Mouse (Mus musculus) right cerebral cortex, postnatal 36 days (tissue): ENCODE results near the gene Hipk1.

Source experiments
- DNase-seq, 2 experiments: peaks; one replicate each; pipeline ENCODE4 v3.0.0; 2022; ENCODE audit warnings: low spot score in 2 of 2, mixed read lengths in 1 of 2

The Hipk1 gene

DNA sequence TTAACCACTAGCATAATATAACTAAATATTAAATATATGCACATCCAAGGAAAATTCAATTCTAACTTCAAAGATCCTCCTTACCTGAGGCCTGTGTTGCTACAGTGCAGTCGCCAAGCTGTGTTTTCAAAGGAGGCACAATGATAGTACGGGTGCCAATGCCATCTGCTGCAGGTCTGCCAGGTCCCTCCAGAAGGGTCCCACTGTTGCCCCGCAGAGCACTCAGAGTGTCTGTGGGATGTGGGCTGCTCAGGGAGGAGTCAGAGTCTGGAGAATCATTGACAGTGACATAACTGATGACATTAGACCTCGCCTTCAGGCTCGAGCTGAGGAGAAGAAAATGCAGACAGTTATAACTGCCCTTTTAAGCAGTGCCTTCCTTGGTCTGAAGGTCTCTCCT is 44.7 kb downstream of the Hipk1 start:
- no peak for DNase-seq

- no peak for DNase-seq
Measured at GRCm38 (mm10) chr3:103745001-103745770, 46.2 kb downstream of the Hipk1 start.

- no peak for DNase-seq
Measured at GRCm38 (mm10) chr3:103743208-103743607, 48.2 kb downstream of the Hipk1 start.

DNA sequence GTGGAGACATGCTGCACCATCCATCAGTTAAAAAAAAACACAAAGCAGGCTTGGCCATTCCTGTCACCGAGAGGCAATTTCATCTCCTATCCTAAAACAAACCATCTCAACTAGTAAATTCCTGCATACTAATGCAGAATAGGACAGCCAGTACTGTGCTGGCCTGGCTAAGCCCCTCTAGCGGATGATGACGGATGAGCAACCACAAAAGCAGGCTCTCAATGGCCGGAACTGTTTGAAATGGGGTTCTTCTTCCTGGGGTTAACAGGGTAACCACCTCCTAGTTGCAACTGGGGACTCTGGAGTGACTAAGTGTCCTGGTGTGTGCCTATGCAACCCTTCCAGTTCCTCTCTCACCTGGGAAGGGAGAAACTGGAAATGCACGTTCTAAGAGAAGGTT is 51.0 kb downstream of the Hipk1 start:
- no peak for DNase-seq

DNA sequence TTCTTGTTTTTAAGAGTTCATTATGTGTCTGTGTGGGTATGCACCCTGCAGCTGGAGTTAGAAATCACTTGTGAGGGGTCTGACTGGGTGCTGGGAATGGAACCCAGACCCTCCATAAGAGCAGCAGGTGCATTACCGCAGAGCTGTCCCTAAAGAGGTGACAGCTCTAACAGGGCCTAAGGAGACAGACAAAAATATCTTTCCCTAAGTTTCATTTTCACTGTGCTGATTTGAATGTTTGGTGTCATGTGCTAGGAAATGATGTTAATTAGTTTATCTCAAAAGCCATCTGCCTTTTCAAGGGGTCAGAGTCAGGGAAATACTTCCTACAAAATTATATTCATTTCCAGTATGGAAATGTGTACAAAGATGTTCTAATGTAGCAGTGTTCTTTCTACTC is 52.0 kb downstream of the Hipk1 start, which contains the start of gene Gm10964:
Gene Gm10964, plus strand, starts transcription at position 38 of the 400 bp plus-strand sequence.
- no peak for DNase-seq

DNA sequence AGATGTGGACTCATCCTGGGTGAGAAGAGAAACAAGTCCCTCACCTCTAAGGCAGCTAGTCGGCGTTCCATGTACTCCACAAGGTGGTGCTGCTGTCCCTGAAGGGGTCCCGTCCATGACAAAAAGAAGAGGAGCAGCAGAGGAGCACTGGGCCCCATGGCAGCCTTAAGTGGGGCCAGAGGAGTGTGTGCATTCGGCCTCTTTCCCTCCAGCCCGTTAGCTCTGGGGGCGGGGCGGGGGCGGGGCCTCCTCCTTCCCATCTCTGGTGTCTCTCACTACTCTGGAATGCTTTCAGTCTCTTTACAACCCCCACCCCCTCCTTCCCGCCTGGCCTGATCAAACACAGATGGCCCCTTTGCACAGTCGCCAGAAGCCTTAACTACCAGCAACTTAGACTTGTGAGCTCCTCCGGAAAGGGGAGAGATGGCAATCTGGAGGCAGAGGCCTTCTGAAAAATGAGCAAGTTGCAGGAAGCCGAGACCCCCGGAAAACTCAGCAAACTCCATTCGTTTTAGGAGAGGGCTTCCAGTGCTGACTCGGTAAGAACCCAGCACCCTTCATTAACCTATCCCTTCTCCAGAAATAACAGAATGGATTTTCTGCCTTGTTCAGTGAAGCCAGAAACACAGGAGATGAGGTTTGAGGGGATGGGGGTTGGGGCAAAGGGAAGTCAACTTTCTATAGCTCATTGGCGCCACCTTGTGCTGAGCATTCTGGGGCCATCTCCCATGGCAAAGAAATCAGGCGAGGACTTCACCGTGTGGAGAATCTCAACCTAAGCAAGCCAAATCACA is 53.4 kb downstream of the Hipk1 start, which contains the start of gene Olfml3:
Gene Olfml3, minus strand, starts transcription at position 224 of the 794 bp plus-strand sequence.
- peak; percentile 81 to 84 for DNase-seq

DNA sequence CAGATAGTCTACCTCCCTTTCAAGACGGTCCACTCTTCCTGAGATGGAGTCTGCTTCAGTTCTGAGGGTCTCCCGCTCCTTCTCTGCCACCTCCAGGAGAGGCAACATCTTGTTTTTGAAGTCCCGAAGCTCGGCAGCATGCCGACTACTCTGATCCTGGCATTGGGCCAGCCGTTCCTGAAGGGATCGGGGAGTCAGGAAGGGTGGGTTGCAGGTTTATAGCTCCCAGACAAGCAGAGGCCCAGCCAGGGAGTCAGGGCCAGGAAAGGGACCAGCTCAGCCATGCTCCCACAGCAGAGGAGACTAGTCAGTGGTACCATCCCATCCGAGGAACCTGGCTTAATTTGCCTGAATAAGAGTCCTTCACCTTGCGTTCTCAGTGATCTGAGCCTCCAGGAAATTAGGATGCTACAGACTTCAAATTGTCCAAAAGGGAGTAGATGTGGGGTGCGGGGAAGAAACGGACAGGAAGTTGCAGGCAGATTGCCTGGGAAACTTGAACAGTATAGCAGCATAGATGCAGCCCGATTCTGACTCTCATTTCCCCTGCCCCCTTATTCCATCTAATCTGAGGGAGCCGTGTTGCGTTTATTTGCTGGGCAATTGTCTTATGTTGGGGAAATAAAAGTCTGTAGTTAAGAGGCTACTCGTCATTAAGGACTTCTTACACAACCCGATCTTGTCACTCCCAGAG is 54.2 kb downstream of the Hipk1 start:
- DNase-seq, result no peak

GRCm38 (mm10) chr3:103735776-103736600 is 55.4 kb downstream of the Hipk1 start:
- no peak for DNase-seq

DNA sequence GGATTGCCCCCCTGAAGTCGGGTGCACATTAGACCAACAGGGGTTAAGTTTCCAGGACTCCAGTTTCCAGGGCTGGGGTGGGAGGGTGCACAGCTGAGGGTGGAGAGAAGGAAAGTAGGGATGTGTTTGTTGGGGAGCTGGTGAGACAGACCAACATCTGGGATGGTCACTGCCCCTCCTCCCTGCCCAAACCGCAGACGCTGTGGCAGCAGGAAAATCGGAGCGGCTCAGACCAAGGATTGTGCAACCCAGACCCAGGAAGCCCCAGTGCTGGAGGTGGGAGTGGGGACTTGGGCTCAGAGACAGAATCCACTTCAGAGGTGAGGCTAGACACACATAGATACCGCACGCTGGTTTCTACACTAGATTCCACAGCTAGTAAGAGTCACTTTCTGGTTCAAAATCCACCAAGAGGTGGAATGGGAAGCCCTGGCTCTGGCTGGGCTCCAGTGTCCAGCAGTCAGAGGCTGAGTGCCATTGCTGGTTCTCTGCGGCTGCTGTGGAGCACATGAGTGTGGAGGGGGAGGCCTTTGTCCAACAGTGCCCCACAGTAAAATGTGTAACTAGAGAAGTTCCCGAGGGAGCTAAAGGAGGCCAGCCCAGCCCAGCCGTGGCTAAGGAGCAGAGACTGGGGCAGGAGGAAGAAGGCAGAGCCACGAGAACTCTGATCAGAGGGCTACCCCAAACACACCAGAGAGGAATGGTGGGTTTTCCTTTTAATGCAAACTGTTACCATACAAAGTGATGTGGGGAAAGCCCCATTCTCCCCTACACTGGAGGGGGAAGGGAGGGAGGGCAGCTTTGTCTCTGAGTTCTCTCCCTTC is 56.5 kb downstream of the Hipk1 start:
- DNase-seq, result no peak

GRCm38 (mm10) chr3:103733799-103734695 is 57.3 kb downstream of the Hipk1 start:
- peak; percentile 47 to 49 for DNase-seq

GRCm38 (mm10) chr3:103733176-103733575 is 58.2 kb downstream of the Hipk1 start:
- DNase-seq, result no peak

DNA sequence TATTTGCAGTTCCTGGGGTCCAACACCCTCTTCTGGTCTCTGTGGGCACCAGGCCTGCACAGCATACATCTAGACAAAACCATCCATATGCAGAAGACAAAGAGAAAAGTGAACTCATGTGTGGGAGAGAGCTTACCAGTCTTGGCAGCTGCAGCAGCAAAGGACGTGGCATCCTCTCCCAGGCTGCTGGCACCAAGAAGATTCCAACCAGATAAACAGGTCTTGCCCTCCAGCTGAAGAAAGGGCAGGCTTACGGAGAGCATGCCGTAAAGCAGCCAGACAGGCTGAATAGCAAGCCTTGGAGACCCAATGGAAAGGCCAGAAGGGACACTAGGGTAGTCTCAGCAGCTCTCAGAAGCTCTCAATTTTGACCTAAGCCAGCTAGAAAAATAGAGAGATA is 59.2 kb downstream of the Hipk1 start:
- DNase-seq, result no peak

DNA sequence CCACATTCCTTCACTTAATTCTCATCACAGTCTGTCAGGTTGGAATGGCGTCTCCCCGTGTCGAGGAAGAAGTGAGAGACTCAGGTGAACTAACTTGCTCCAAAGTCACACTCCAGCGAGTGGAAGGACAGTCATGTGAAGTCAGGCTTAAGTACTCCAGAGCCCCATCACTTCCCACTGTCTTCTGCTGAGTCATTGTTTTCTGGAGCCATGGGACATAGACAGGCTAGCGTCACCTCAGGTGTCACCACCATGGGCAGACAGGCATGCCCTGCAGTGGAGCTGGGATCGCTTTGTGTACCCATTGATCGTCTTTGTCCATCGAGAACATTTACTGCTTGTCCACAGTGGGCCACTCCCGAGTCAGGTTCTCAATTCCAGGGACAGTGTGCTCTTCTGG is 61.5 kb downstream of the Hipk1 start:
- no peak for DNase-seq

GRCm38 (mm10) chr3:103727813-103728326 is 63.5 kb downstream of the Hipk1 start:
- DNase-seq, result no peak

DNA sequence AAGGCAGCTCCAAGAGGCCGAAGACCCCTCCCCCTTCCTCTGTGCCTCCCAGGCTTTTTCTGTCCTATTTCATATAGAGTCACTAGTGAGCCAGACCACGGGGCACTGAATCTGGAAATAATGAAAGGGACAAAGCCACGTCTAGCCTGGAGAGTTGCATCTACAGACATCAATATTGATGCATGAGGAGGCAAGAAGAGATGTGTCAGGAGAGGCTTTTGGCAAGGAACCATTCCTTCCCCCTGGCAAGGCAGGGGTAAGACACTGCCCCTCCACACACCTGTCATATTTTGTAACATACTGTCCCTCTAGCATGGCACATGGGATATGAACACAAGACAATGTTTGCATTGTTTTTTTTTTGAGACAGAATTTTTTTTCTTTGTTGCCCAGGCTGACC is 64.7 kb downstream of the Hipk1 start:
- no peak for DNase-seq

GRCm38 (mm10) chr3:103724137-103724536 is 67.2 kb downstream of the Hipk1 start:
- DNase-seq, result no peak

DNA sequence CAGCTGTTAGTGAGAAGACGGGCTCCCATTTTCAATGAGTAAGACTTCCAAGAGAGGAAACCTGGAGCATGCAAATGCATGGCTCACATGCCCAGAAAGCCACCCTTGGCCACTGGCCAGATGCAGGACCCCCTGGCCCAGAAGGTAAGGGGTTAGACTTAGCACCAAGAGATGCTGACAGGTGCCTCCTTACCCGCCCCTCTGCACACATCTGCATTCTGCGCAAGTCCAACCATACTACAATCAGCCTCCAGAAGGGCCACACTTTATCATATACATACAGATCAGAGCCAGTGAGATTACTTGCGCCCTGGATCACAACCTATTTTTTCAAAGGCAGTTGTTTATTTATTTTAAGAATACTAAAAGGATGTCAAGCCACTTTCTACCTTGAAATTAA is 72.6 kb downstream of the Hipk1 start:
- DNase-seq, result no peak

- no peak for DNase-seq
Measured at GRCm38 (mm10) chr3:103716774-103717760, 74.3 kb downstream of the Hipk1 start.
